Mouse (Mus musculus): ENCODE measurements around the gene Rdm1. TPM values are rescaled to one million over a fixed set of nuclear protein-coding genes. Genes with fewer than 3 reads are reported as not detected.
A peak's percentile ranks its signal among the peaks of the same experiment; 100 is the strongest.
"Not testable (repeated sequence)": the region's sequence is repeated elsewhere in the genome, so short reads cannot be mapped to it uniquely, and the experiment has no call there.

Gene Rdm1
- total and polyA plus RNA-seq, 3 experiments: 3.8 to 23.8 (median 10.8) TPM

GRCm38 (mm10) chr11:101656356-101656755 lies 29.4 kb downstream of the Rdm1 start:
- no peaks in the 10 kb centered on the region for H3K9me3 ChIP-seq (replicated peaks)
- H3K27me3 ChIP-seq (ENCODE audit: insufficient read depth, low read length): peaks cover 27% of the 10 kb centered on the region
- peaks cover 25% of the 10 kb centered on the region for H3K4me1 ChIP-seq (ENCODE audit: insufficient read depth, low read depth, low read length)
- H3K4me3 ChIP-seq (ENCODE audit: low read depth, low read length): no peak overlapping the region
- ATAC-seq (ENCODE audit: extremely low read depth, insufficient number of reproducible peaks, low FRiP score, poor library complexity, severe bottlenecking) (no peak), DNase-seq (ENCODE audit: low spot score) (no peak)
- no peaks in the 10 kb centered on the region for H3K36me3 ChIP-seq (replicated peaks)
- TF ChIP-seq GATA2 (IDR thresholded peaks at IDR 0.05; ENCODE audit: borderline replicate concordance, low read depth, low read length): no peak

GRCm38 (mm10) chr11:101657528-101657885 lies 30.5 kb downstream of the Rdm1 start:
- ATAC-seq (ENCODE audit: extremely low read depth, insufficient number of reproducible peaks, low FRiP score, poor library complexity, severe bottlenecking) (no peak), DNase-seq (ENCODE audit: low spot score) (no peak)
- Histone ChIP-seq H3K9me3 (replicated peaks) (no peaks in the 10 kb centered on the region), H3K36me3 (replicated peaks) (no peaks in the 10 kb centered on the region), H3K4me3 (ENCODE audit: low read depth, low read length) (no peak overlapping the region), H3K27me3 (ENCODE audit: insufficient read depth, low read length) (peaks cover 25% of the 10 kb centered on the region), H3K4me1 (ENCODE audit: insufficient read depth, low read depth, low read length) (peaks cover 34% of the 10 kb centered on the region)
- TF ChIP-seq TAL1 (conservative IDR thresholded peaks at IDR 0.05; ENCODE audit: low read depth, low read length) (no peak), POLR2AphosphoS5 (IDR thresholded peaks at IDR 0.05; ENCODE audit: insufficient replicate concordance, low read depth, low read length) (no peak), GATA2 (IDR thresholded peaks at IDR 0.05; ENCODE audit: borderline replicate concordance, low read depth, low read length) (no peak), GATA1 (IDR thresholded peaks at IDR 0.05; ENCODE audit: borderline replicate concordance, low read length) (no peak), CTCF (IDR thresholded peaks at IDR 0.05; ENCODE audit: low read depth, low read length) (no peak)

- H3K4me3 ChIP-seq (ENCODE audit: low read depth, low read length); H3K9me3 ChIP-seq (replicated peaks); H3K36me3 ChIP-seq (replicated peaks): not testable (repeated sequence)
- DNase-seq (ENCODE audit: low spot score) (peak; percentile 70), ATAC-seq (ENCODE audit: extremely low read depth, insufficient number of reproducible peaks, low FRiP score, poor library complexity, severe bottlenecking) (peak; percentile 83)
- peak; percentile 97; the same call in 1 of the 2 replicates for TF ChIP-seq POLR2AphosphoS5 (IDR thresholded peaks at IDR 0.05; ENCODE audit: insufficient replicate concordance, low read depth, low read length)
- Histone ChIP-seq H3K4me1 (ENCODE audit: insufficient read depth, low read depth, low read length) (peaks cover 36% of the 10 kb centered on the region), H3K27me3 (ENCODE audit: insufficient read depth, low read length) (peaks cover 21% of the 10 kb centered on the region)
Measured at GRCm38 (mm10) chr11:101657886-101658750, 31.1 kb downstream of the Rdm1 start.

GRCm38 (mm10) chr11:101658751-101659558 lies 32.0 kb downstream of the Rdm1 start:
- TF ChIP-seq POLR2AphosphoS5 (IDR thresholded peaks at IDR 0.05; ENCODE audit: insufficient replicate concordance, low read depth, low read length) (peak; percentile 96), CTCF (IDR thresholded peaks at IDR 0.05; ENCODE audit: low read depth, low read length) (peak; percentile 18; the same call in 1 of the 2 replicates), GATA2 (IDR thresholded peaks at IDR 0.05; ENCODE audit: borderline replicate concordance, low read depth, low read length) (no peak)
- peaks cover 41% of the 10 kb centered on the region for H3K4me1 ChIP-seq (ENCODE audit: insufficient read depth, low read depth, low read length)
- H3K36me3 ChIP-seq (replicated peaks): no peaks in the 10 kb centered on the region
- peaks cover 14% of the 10 kb centered on the region for H3K27me3 ChIP-seq (ENCODE audit: insufficient read depth, low read length)
- DNase-seq (ENCODE audit: low spot score) (peak; percentile 38), ATAC-seq (ENCODE audit: extremely low read depth, insufficient number of reproducible peaks, low FRiP score, poor library complexity, severe bottlenecking) (peak; percentile 62; the same call in 1 of the 2 replicates)
- no peak overlapping the region for H3K4me3 ChIP-seq (ENCODE audit: low read depth, low read length)
- no peaks in the 10 kb centered on the region for H3K9me3 ChIP-seq (replicated peaks)

GRCm38 (mm10) chr11:101661191-101661590 lies 34.2 kb downstream of the Rdm1 start:
- DNase-seq (ENCODE audit: low spot score) (no peak), ATAC-seq (ENCODE audit: extremely low read depth, insufficient number of reproducible peaks, low FRiP score, poor library complexity, severe bottlenecking) (no peak)
- no peak for TF ChIP-seq POLR2AphosphoS5 (IDR thresholded peaks at IDR 0.05; ENCODE audit: insufficient replicate concordance, low read depth, low read length)
- TF ChIP-seq CTCF (IDR thresholded peaks at IDR 0.05; ENCODE audit: low read depth, low read length): no peak
- TF ChIP-seq TAL1 (conservative IDR thresholded peaks at IDR 0.05; ENCODE audit: low read depth, low read length): no peak
- no peak for TF ChIP-seq GATA1 (IDR thresholded peaks at IDR 0.05; ENCODE audit: borderline replicate concordance, low read length)
- TF ChIP-seq GATA2 (IDR thresholded peaks at IDR 0.05; ENCODE audit: borderline replicate concordance, low read depth, low read length): no peak
- no peak overlapping the region for H3K4me3 ChIP-seq (ENCODE audit: low read depth, low read length)
- H3K36me3 ChIP-seq (replicated peaks): no peaks in the 10 kb centered on the region
- peaks cover 55% of the 10 kb centered on the region for H3K4me1 ChIP-seq (ENCODE audit: insufficient read depth, low read depth, low read length)
- H3K27me3 ChIP-seq (ENCODE audit: insufficient read depth, low read length): no peaks in the 10 kb centered on the region
- no peaks in the 10 kb centered on the region for H3K9me3 ChIP-seq (replicated peaks)

- no peak overlapping the region for H3K4me3 ChIP-seq (ENCODE audit: low read depth, low read length)
- H3K36me3 ChIP-seq (replicated peaks): peaks cover 4% of the 10 kb centered on the region
- DNase-seq (ENCODE audit: low spot score) (no peak), ATAC-seq (ENCODE audit: extremely low read depth, insufficient number of reproducible peaks, low FRiP score, poor library complexity, severe bottlenecking) (no peak)
- peaks cover 60% of the 10 kb centered on the region for H3K4me1 ChIP-seq (ENCODE audit: insufficient read depth, low read depth, low read length)
- TF ChIP-seq GATA2 (IDR thresholded peaks at IDR 0.05; ENCODE audit: borderline replicate concordance, low read depth, low read length) (no peak), POLR2AphosphoS5 (IDR thresholded peaks at IDR 0.05; ENCODE audit: insufficient replicate concordance, low read depth, low read length) (no peak), TAL1 (conservative IDR thresholded peaks at IDR 0.05; ENCODE audit: low read depth, low read length) (no peak), GATA1 (IDR thresholded peaks at IDR 0.05; ENCODE audit: borderline replicate concordance, low read length) (no peak), CTCF (IDR thresholded peaks at IDR 0.05; ENCODE audit: low read depth, low read length) (no peak)
- H3K27me3 ChIP-seq (ENCODE audit: insufficient read depth, low read length): peaks cover 2% of the 10 kb centered on the region; the same call in 1 of the 2 replicates
- H3K9me3 ChIP-seq (replicated peaks): no peaks in the 10 kb centered on the region
Measured at GRCm38 (mm10) chr11:101661786-101662185, 34.8 kb downstream of the Rdm1 start.

Data from G1E (cell line).